Mouse (Mus musculus): Measurements from ENCODE around the gene Aldh1l1.

DNA sequence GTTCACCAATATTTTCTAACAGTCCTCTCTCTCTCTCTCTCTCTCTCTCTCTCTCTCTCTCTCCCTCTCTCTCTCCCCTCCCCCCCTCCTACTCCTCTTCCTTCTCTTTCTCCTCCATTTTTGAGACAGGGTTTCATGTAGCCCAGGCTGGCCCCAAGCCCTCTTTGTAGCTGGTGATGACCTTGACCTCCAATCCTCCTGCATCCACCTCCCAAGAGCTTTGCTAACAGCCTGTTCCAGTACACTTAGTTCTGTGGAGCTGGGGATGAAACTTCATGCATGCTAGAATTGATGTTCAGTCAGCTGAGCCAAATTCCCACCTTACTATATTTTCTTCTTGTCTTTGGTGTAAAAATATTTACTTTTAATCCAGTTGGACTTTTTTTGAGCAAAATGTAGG lies 67.0 kb downstream of the Aldh1l1 start:
- TF ChIP-seq CTCF (IDR thresholded peaks at IDR 0.05; ENCODE audit: insufficient read depth, low read length), result no peak
- TF ChIP-seq POLR2A (IDR thresholded peaks at IDR 0.05; ENCODE audit: borderline replicate concordance, extremely low read depth, low read depth, low read length), result no peak
